Mouse (Mus musculus) testis, adult 2 months (tissue): ENCODE measurements around the gene Cdca4.

Experiments
- CTCF ChIP-seq: fragments of 200-500 bp; IDR thresholded peaks from 2 replicates; pipeline ENCODE4 v1.5.1; 2012; ENCODE audit warnings: low read depth, mild to moderate bottlenecking, inconsistent platforms, low read length, moderate library complexity; ENCODE audit not compliant: control insufficient read depth, insufficient read depth, insufficient replicate concordance
- POLR2A ChIP-seq: fragments of 200-500 bp; IDR thresholded peaks from 2 replicates; pipeline ENCODE4 v1.6.1; 2012; ENCODE audit warnings: low read depth, mild to moderate bottlenecking, inconsistent platforms, low read length, moderate library complexity; ENCODE audit not compliant: control insufficient read depth

DNA sequence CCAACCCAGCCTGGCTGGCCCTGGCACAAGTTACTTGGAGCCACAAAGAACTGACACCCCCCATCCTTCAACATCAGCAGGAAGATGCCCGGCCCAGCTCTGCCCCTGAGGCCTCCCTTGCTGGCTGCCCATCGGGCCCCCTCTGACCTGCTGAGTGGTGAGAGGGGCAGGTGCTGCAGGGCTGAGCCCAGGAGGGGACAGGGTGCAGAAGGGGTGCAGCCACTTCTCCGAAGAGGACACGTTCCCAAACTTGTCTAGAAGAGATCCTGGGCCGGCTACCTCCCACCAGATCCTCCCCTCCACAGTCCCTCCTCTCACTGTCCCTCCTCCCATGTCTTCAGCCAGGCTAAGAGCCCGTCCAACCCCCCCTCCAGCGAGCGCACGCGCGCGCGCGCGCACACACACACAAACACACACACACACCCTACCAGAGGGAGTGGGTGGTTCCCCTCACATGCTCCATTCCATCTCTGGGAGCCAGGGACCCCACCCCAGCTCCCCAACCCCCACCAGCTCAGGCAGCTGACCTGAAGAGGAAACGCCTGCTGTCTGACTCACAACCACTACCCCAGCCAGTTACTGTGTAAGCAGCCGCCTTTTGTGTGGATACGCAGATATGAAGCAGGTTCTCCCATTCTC lies 33.6 kb downstream of the Cdca4 start:
- TF ChIP-seq CTCF (no peak), POLR2A (no peak)
